Mouse (Mus musculus) naive thymus-derived CD4-positive, alpha-beta T cell, adult 2 months (primary cell): ENCODE data around the gene AW549877.

ENCODE experiments used
- DNase-seq: peaks from one replicate; pipeline ENCODE4 v3.0.0-alpha.2; 2011; ENCODE audit warnings: low read depth

The AW549877 gene

GRCm38 (mm10) chr15:3995448-3996266 lies at the start of gene AW549877:
TSS of gene AW549877 (minus strand) at chr15:3995744.
- DNase-seq, result peak; percentile 98

DNA sequence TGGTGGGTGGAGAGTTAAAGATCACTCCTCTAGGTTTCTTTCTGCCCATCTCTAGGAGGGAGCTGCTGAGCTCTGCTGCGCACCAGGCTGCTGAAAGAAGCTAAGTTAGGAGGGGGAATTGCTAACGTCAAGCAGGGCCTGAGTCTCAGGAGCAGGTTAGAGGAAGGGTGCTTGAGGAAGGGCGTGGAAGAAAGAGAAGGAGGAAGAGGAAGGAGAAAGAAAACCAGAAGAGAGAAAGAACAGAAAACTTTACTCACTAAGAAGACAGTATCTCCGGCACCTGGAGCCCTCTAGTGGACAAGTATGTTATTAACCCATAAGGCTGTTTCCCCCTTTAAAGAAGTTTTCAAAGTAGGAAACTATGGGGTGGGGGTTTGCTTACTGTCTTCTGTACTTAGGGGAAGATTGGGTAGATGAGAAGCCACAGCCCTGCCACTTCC lies 47.5 kb upstream of the AW549877 start:
- peak; percentile 91 for DNase-seq

GRCm38 (mm10) chr15:4042423-4042822 lies 46.9 kb upstream of the AW549877 start:
- no peak for DNase-seq

GRCm38 (mm10) chr15:4033168-4034004 lies 37.8 kb upstream of the AW549877 start:
- DNase-seq, result peak; percentile 35

- DNase-seq, result no peak
Measured at GRCm38 (mm10) chr15:4028960-4029359, 33.4 kb upstream of the AW549877 start.

DNA sequence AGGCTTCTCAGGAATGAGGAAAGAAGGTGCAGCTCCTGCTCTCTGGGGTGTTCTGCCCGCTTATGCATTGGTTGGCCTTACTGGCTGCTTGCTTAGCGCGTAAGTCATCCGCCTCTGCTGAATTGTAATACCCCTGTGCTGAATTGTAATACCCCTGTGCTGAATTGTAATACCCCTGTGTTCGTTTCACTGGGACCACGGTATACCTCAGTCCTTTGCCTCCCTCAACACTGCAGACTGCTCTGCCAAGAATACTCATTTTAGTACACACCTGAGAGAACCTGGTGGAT lies 32.8 kb upstream of the AW549877 start:
- no peak for DNase-seq

DNA sequence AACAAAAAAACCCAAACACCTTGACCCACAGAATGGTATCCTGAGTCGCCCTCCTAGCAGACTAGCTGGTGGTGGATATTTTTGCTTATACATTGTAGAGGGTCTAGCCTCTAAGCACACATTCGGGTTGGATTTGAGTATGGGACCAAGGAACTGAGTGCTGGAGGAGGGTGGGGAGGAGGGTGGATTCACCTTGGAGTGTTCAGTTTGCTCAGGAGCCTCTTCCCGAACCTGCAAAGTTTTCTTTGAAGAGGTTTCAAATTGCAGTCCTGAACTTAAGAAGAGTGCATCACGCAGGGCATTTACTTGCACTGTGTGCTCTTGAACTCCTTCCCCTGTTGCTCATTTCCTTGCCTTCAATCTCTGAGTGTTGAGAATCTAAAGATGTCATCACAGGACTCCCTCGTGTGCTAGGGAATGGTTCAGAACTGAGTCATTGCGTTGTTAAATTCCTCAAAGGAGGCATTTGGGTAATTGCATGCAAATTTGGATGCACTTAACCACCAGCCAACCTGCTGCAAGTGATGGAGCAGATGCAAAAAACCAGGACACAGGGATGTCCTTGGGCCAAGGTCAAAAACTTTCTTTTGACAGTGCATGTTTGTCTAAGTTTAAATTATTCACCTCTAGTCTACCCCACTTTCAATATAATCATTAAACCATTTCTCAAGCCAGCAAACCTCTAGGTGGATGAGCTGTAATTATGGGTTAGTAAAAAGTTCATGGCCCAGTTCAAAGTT lies 32.3 kb upstream of the AW549877 start:
- peak; percentile 39 for DNase-seq

DNA sequence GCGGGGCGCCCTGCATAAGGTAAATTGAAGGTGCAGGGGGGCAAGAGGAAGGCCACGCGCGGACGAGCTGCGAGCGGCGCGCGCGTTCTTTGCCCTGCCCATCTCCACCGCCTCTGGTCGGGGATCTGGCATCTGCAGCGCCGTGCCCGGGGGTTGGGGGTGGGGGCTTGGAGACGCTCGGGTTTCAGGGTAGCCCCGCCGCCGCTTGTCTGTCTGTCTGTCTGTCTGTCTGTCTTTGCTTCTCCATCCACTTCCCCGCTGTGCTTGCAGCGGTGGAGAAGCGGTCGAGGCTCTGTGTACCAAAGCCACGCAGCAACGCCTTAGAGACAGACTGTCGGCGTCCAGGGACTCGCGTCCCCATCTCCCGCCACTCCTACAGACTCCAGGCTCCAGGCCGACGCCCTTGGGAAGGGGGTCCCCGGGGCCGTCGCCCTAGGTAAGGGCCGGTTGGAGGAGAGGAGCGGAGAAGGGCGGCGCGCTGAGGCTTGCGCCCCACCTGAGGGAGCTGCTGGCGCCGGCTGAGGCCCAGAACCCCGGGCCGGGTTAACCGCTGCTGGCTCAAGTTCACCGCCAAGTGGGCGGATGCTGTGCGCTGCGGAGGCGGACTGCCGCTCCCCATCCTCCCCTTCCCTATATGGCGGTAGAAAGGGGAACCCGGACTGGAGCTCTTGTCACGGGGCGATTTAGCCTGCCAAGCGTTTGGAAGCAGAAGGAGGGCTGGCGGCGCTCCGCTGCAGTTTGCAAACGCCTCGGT lies 31.5 kb upstream of the AW549877 start:
- DNase-seq, result peak; percentile 77

DNA sequence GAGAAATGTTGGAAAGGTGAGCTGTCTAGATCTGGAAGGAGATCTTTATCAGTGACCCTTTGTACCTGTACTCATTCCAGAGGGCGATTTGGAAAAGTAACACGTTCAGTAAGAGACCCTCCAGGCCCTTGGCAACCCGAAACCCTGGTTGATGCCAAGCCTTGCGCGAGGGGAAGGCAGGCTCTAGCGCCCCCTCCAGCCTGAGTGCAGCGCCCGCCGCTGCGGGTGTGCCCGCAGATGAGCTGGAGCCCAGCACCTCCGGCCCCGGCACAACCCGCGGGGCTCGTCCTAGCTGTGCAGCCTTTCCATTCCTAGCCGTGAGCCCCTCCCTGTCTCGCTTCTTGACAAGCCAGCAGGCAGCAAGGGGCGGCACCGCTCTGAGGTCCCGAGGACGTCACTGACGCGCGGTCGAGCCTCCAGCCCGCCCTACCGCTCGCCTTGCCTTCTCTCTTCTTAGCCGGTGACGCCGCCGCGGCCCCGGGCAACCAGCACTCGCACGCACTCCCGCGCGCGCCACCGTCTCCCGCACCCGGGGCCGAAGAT lies 30.8 kb upstream of the AW549877 start, which contains the start of gene Oxct1:
Oxct1 (plus strand) TSS at position 153 of the 543 bp plus-strand sequence.
- DNase-seq, result peak; percentile 90

GRCm38 (mm10) chr15:4025508-4025904 lies 30.0 kb upstream of the AW549877 start:
- no peak for DNase-seq

- no peak for DNase-seq
Measured at GRCm38 (mm10) chr15:4024726-4025507, 29.4 kb upstream of the AW549877 start.

DNA sequence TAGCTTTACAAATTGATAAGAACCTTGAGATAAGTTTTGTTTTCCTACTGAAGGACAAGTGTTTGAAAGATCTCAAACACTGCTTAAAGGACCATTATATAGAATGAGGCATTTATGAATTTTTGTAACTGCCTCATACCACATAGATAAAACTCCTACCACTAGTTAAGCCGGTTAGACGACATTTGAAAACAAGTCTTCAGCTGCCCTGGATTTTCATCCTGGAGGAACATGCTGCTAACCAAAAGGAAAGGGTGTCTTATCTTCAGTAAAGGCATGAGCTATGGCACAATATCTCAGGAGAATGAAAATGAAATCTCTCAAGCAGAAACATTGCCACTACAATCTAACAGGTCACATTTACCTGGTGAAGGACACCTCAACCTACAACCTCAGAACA lies 28.2 kb upstream of the AW549877 start:
- DNase-seq, result no peak

GRCm38 (mm10) chr15:4020711-4021110 lies 25.2 kb upstream of the AW549877 start:
- DNase-seq, result no peak

GRCm38 (mm10) chr15:4013873-4014272 lies 18.3 kb upstream of the AW549877 start:
- no peak for DNase-seq

- no peak for DNase-seq
Measured at GRCm38 (mm10) chr15:4000536-4000935, 5.0 kb upstream of the AW549877 start.

DNA sequence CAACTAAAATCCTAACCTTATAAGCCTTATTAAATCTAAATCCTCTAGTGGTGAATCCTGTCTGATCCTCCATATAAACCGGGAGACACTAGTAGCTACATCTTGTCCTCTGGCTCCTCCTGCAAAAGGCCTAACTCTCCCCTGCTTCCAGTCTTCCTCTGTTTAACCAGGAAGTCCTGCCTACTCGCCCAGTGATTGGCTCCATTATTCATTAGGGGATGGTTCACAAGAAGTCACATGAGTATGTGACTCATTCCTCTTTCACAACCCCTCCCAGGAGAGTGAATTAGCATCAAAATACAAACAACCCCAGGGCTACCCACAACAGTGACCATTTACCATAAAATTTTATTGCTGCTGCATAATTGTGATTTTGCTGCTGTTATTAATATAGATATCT lies 3.6 kb upstream of the AW549877 start:
- no peak for DNase-seq

- DNase-seq, result no peak
Measured at GRCm38 (mm10) chr15:3996267-3997010, 895 bp upstream of the AW549877 start.

- DNase-seq, result peak; percentile 63
Measured at GRCm38 (mm10) chr15:3994852-3995447, 594 bp downstream of the AW549877 start.

GRCm38 (mm10) chr15:3987981-3988380 lies 7.6 kb downstream of the AW549877 start:
- peak; percentile 65 for DNase-seq
